Mouse (Mus musculus) liver, embryonic 14.5 days (tissue): ENCODE results near the gene Trim45.

Source experiments
- CTCF ChIP-seq: IDR thresholded peaks from 2 replicates; pipeline ENCODE4 v1.5.1; 2016; ENCODE audit warnings: antibody characterized with exemption, low read depth, control low read depth
- EP300 ChIP-seq: IDR thresholded peaks from 2 replicates; pipeline ENCODE4 v1.6.1; 2016; ENCODE audit warnings: antibody characterized with exemption, low read depth

DNA sequence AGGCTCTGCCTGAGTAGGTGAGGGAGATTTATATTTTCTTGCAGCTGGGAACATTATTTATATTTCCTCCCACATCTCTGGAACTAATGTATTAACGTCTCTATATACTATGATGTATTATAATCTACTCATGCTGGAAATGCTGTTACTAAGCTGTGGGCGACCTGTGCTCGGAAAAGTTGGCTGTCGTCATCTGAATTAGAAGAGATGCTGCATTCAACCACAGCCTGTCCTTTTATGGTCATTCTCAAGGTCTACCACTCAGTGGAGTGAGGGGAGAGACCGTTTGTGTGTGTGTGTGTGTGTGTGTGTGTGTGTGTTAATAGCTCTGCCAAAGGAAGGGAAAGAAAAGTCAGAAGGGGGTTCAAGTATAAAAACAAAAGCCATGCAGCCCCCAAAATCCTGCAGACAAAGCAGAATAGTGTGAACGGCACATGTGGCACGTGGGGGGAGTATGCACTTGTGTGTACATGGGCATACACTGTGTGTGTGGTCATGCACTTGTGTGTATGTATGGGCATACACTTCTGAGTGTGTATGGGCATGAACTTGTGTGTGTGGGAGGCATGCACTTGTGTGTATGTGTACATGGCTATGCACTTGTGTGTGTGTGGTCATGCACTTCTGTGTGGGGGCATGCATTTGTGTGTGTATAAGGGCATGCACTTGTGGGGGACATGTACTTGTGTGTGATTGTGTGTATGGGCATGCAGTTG, 10.3 kb upstream of the Trim45 start:
- no peak for TF ChIP-seq CTCF
- no peak for TF ChIP-seq EP300
